Comparison of ENCODE assay signal across 18 mouse cellular contexts in the genomic region with DNA sequence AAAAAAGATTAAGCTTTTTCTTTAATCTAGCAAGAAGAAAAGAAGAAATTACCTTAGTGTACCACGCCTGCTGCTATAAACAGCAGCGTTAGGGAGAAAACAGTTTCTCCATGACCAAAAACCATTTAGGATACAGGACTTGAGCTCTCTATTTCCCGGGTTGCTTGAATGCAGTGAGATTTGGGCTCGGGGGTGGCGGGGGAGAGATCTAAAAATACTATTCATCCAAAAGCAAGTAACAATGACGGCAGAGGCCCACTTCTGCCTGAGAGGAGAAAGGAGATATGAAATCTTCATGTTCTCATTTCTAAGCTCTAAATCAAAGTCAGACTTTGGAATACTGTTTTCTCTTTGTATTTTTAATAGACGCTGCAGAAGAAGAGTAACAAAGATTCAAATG.
"Had no signal": no experiment of that assay in that cellular context is flagged by ENCODE, and none has a peak within 500 bp of the region (broad histone marks: within the 10 kb centered on the region; RNA-seq: fewer than 3 reads in every experiment).

No protein-coding gene starts in this region.

- ATAC-seq: inflammation-experienced regulatory T-cells, adult 6 months; intestine, postnatal 0 days; liver, postnatal 0 days had no signal

- H3K4me2 ChIP-seq: limb, embryonic 12.5 days; liver, embryonic 13.5 days; lung, embryonic 15.5 days; midbrain, embryonic 12.5 days; neural tube, embryonic 15.5 days had no signal

- H3K27ac ChIP-seq: kidney, postnatal 0 days; layer of hippocampus, adult 2 months; limb, embryonic 12.5 days; liver, embryonic 13.5 days; lung, embryonic 15.5 days; midbrain, embryonic 12.5 days; neural tube, embryonic 15.5 days had no signal

- H3K4me3 ChIP-seq: layer of hippocampus, adult 2 months; limb, embryonic 12.5 days; liver, embryonic 13.5 days; lung, embryonic 15.5 days; midbrain, embryonic 12.5 days; myocyte; neural tube, embryonic 15.5 days had no signal

- H3K9ac ChIP-seq: limb, embryonic 12.5 days; liver, embryonic 13.5 days; liver, postnatal 0 days; lung, embryonic 15.5 days; midbrain, embryonic 12.5 days; neural tube, embryonic 15.5 days had no signal

- DNase-seq: kidney, adult 8-10 months; kidney, postnatal 4 days; liver; liver, embryonic 13.5 days; liver, postnatal 0 days; lung, postnatal 14 days; spleen, adult 18-20 months; thymus, adult 2 months; thymus, postnatal 25 days had no signal

- H3K4me1 ChIP-seq: limb, embryonic 12.5 days; liver, embryonic 13.5 days; lung, embryonic 15.5 days; midbrain, embryonic 12.5 days; neural tube, embryonic 15.5 days had no signal

- H3K9me3 ChIP-seq: limb, embryonic 12.5 days; liver, embryonic 13.5 days; lung, embryonic 15.5 days; midbrain, embryonic 12.5 days; neural tube, embryonic 15.5 days had no signal

- H3K27me3 ChIP-seq: limb, embryonic 12.5 days; lung, embryonic 15.5 days; midbrain, embryonic 12.5 days; neural tube, embryonic 15.5 days had no signal

- H3K36me3 ChIP-seq: limb, embryonic 12.5 days; liver, embryonic 13.5 days; lung, embryonic 15.5 days; midbrain, embryonic 12.5 days; neural tube, embryonic 15.5 days had no signal
